Mouse (Mus musculus) adrenal gland (tissue): ENCODE measurements around the gene Filip1.

Experiments used
- intact Hi-C: fragments of 180-260 bp; cut with DNase I; formaldehyde crosslinking; loops from one replicate; pipeline ENCODE4 v1.15.1; 2025

Filip1 gene

GRCm38 (mm10) chr9:79950666-79951065 is 62.0 kb downstream of the Filip1 start:
- intact Hi-C loops, result no loop called here

GRCm38 (mm10) chr9:79950038-79950437 is 62.6 kb downstream of the Filip1 start:
- intact Hi-C loops, result no loop called here

- intact Hi-C loops, result no loop called here
Measured at GRCm38 (mm10) chr9:79948376-79948775, 64.3 kb downstream of the Filip1 start.

GRCm38 (mm10) chr9:79947973-79948372 is 64.7 kb downstream of the Filip1 start:
- intact Hi-C loops, result no loop called here

- intact Hi-C loops, result no loop called here
Measured at GRCm38 (mm10) chr9:79947414-79947813, 65.2 kb downstream of the Filip1 start.

- intact Hi-C loops, result no loop called here
Measured at GRCm38 (mm10) chr9:79944872-79945271, 67.8 kb downstream of the Filip1 start.

- intact Hi-C loops, result no loop called here
Measured at GRCm38 (mm10) chr9:79943986-79944385, 68.7 kb downstream of the Filip1 start.

- intact Hi-C loops, result no loop called here
Measured at GRCm38 (mm10) chr9:79938416-79939206, 74.0 kb downstream of the Filip1 start.

GRCm38 (mm10) chr9:79937570-79937969 is 75.1 kb downstream of the Filip1 start:
- intact Hi-C loops, result no loop called here

GRCm38 (mm10) chr9:79932578-79932977 is 80.1 kb downstream of the Filip1 start:
- intact Hi-C loops, result loop anchor here (5.0 kb wide), 1 partner anchor 50 kb away; no protein-coding TSS in a partner anchor

GRCm38 (mm10) chr9:79928092-79928491 is 84.6 kb downstream of the Filip1 start:
- intact Hi-C loops, result no loop called here

GRCm38 (mm10) chr9:79927156-79927870 is 85.3 kb downstream of the Filip1 start:
- intact Hi-C loops, result no loop called here

GRCm38 (mm10) chr9:79926464-79927155 is 86.0 kb downstream of the Filip1 start:
- intact Hi-C loops, result no loop called here

GRCm38 (mm10) chr9:79925950-79926349 is 86.7 kb downstream of the Filip1 start:
- intact Hi-C loops, result no loop called here

GRCm38 (mm10) chr9:79923262-79923661 is 89.4 kb downstream of the Filip1 start:
- intact Hi-C loops, result no loop called here

GRCm38 (mm10) chr9:79922493-79922760 is 90.2 kb downstream of the Filip1 start:
- intact Hi-C loops, result no loop called here

- intact Hi-C loops, result no loop called here
Measured at GRCm38 (mm10) chr9:79921701-79922492, 90.8 kb downstream of the Filip1 start.

GRCm38 (mm10) chr9:79920540-79920933 is 92.1 kb downstream of the Filip1 start:
- intact Hi-C loops, result no loop called here

GRCm38 (mm10) chr9:79919750-79920539 is 92.7 kb downstream of the Filip1 start:
- intact Hi-C loops, result no loop called here

GRCm38 (mm10) chr9:79919303-79919721 is 93.3 kb downstream of the Filip1 start:
- intact Hi-C loops, result no loop called here
